Mouse (Mus musculus) bone marrow macrophage, adult 2 months (primary cell): Measurements from ENCODE around the gene Atp6v0d1.

Experiments
- CTCF ChIP-seq: IDR thresholded peaks from 2 replicates; pipeline ENCODE4 v1.5.1; 2012; ENCODE audit warnings: low read depth, mild to moderate bottlenecking, low read length, moderate library complexity
- POLR2A ChIP-seq: IDR thresholded peaks from 2 replicates; pipeline ENCODE4 v1.6.1; 2012; ENCODE audit warnings: mild to moderate bottlenecking, low read depth, low read length, borderline replicate concordance

- TF ChIP-seq CTCF (no peak), POLR2A (no peak)
These were observed 89.7 kb downstream of the Atp6v0d1 start for GRCm38 (mm10) chr8:105476161-105476560.
